Mouse (Mus musculus): ENCODE measurements around the gene Mrpl21.

The Mrpl21 gene

DNA sequence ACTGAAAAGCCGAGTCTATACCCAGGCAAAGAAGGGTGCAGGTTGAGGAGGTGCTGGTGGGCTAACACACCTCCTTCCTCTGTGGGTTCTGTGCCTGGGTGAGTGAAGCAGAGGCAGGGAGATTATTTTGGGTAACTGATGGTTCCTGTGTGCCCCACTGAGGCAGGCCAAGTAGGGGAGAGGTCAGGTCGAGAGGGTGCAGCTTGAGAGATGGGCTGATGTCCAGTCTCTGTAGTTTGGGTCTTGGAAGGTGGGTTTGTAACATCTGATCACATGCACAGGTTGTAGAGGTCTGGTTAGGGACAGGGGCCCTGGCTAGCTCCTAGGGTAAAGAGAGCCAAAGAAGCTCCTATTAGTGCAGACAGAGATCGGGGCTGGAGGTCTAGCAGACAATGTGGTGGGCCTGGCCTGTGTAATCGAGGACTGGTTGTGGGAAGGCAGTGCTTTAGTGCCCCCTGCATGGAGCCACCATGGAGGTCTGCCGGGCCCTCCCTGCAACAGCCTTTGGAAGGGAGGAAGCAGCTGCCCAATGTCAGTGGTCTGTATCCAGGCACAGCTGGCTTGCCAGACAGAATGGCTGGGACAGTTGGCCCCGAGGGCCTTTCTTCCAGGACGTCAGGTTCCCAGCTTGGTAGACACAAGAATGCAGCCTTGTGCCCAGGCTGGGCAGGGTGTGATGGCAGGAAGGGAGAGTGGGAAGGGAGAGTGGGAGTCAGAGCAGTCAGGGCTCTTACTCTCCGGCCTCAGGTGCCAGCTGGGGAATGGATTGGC lies 54.0 kb downstream of the Mrpl21 start:
- no peak for DNase-seq (ENCODE audit: low spot score in 2 of 2)

DNA sequence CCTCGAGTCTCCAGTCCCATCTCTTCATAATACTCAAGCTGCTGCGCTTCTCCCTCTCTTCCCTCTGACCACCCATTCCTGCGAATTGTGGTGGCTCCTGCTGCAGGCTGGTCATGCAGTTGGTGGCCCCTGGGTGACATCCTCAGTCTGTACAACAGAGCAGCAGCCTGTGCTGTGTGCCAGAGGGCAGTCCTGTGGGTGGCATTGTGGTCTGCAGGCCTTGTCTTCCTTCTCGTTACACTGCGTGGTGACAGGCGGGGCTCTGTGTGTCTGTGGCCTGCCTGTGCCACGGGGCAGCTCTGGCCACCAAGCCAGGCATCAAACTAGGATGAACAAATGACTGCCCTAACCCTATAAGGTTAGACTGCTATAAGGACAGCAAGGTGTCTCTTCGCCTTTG lies 56.5 kb downstream of the Mrpl21 start:
- DNase-seq (ENCODE audit: low spot score in 2 of 2): no peak

DNA sequence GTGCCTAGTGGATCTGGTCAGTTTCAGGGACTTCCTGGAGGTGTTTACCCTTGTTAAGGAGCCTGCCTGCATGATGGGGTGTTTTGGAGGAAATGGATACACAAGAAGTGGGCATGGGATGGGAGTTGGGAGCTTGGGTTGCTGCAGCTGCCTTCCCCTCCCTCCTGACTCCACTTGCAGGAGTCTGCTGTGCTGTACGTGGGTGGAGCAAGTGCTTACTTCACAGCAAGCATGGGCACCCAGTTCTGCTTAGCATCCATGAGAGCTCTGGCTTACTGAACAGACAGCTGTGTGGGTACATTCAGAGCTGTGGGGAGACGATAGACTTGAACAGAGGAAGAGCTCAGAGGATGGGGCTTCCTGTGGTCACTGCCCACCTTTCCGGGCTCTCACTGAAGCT lies 58.3 kb downstream of the Mrpl21 start:
- no peak for DNase-seq (ENCODE audit: low spot score in 2 of 2)
